Comparison of ENCODE assay signal across 15 mouse cellular contexts in genomic region chr8:121852464-121852863, GRCm38 (mm10). TPM values are rescaled to one million over a fixed set of nuclear protein-coding genes. Genes with fewer than 3 reads are reported as not detected.
DNase-seq lines count a peak whose midpoint lies in the region; ATAC-seq and TF ChIP-seq lines count a peak whose summit lies in the region.
"Had no signal": no experiment of that assay in that cellular context is flagged by ENCODE, and none has a peak within 500 bp of the region (broad histone marks: within the 10 kb centered on the region; RNA-seq: fewer than 3 reads in every experiment).

No protein-coding gene starts in this region.

- H3K27ac ChIP-seq in heart, embryonic 13.5 days (replicated peaks): no peak overlapping the region
- no peak overlapping the region for H3K27ac ChIP-seq in lung, embryonic 16.5 days (ENCODE audit: low read length)
- peak overlapping the region; percentile 96 for H3K27ac ChIP-seq in CH12.LX (ENCODE audit: insufficient read depth, low read depth)
- H3K27ac ChIP-seq in liver, embryonic 15.5 days (replicated peaks): peak overlapping the region; percentile 87; the same call in 1 of the 2 replicates
- no peak overlapping the region for H3K27ac ChIP-seq in hindbrain, postnatal 0 days

- no peak overlapping the region for H3K4me3 ChIP-seq in heart, embryonic 13.5 days
- no peak overlapping the region for H3K4me3 ChIP-seq in lung, embryonic 16.5 days (ENCODE audit: low read length)
- no peak overlapping the region for H3K4me3 ChIP-seq in CH12.LX (replicated peaks in 1 of 3; ENCODE audit: low read depth in 2 of 3, low read length in 2 of 3, poor library complexity in 1 of 3)
- H3K4me3 ChIP-seq in liver, embryonic 15.5 days (replicated peaks): no peak overlapping the region
- no peak overlapping the region for H3K4me3 ChIP-seq in hindbrain, postnatal 0 days (ENCODE audit: low read length)
- H3K4me3 ChIP-seq: midbrain, embryonic 10.5 days had no signal

- no peaks in the 10 kb centered on the region for H3K79me2 ChIP-seq in CH12.LX (replicated peaks; ENCODE audit: control insufficient read depth, extremely low read depth, insufficient read depth, poor library complexity, severe bottlenecking)

- peak; percentile 49 for TF ChIP-seq POLR2A in CH12.LX (IDR thresholded peaks at IDR 0.05; ENCODE audit: low read depth, low read length)

- no peak for TF ChIP-seq EP300 in CH12.LX (IDR thresholded peaks at IDR 0.05; ENCODE audit: low read length)

- H3K36me3 ChIP-seq in heart, embryonic 13.5 days: no peaks in the 10 kb centered on the region
- H3K36me3 ChIP-seq in lung, embryonic 16.5 days (ENCODE audit: control insufficient read depth, insufficient read depth, low read length): no peaks in the 10 kb centered on the region
- peaks cover 0 to 21% of the 10 kb centered on the region in 2 experiments for H3K36me3 ChIP-seq in CH12.LX (replicated peaks in 1 of 2; ENCODE audit: control insufficient read depth in 1 of 2, insufficient read depth in 1 of 2, low read length in 1 of 2)
- no peaks in the 10 kb centered on the region for H3K36me3 ChIP-seq in liver, embryonic 15.5 days (replicated peaks)
- H3K36me3 ChIP-seq in hindbrain, postnatal 0 days (ENCODE audit: insufficient read depth, low read length): no peaks in the 10 kb centered on the region
- H3K36me3 ChIP-seq: midbrain, embryonic 10.5 days had no signal

- WGBS in heart, embryonic 13.5 days: 13% methylated on average over 7 of the region's 7 CpGs
- 10% methylated on average over 7 of the region's 7 CpGs for WGBS in lung, embryonic 16.5 days
- 10% methylated on average over 7 of the region's 7 CpGs for WGBS in liver, embryonic 15.5 days (ENCODE audit: insufficient replicate concordance)
- WGBS in hindbrain, postnatal 0 days: 66% methylated on average over 7 of the region's 7 CpGs

- no peak for TF ChIP-seq RAD21 in CH12.LX (IDR thresholded peaks at IDR 0.05; ENCODE audit: low read depth, low read length)

- H3K27me3 ChIP-seq in heart, embryonic 13.5 days (replicated peaks): peaks cover 23% of the 10 kb centered on the region
- H3K27me3 ChIP-seq in lung, embryonic 16.5 days (ENCODE audit: control insufficient read depth, insufficient read depth, low read depth, low read length): peaks cover 2% of the 10 kb centered on the region; the same call in 1 of the 2 replicates
- no peaks in the 10 kb centered on the region for H3K27me3 ChIP-seq in CH12.LX (replicated peaks)
- H3K27me3 ChIP-seq in liver, embryonic 15.5 days: peaks cover 17% of the 10 kb centered on the region
- no peaks in the 10 kb centered on the region for H3K27me3 ChIP-seq in hindbrain, postnatal 0 days (ENCODE audit: insufficient read depth, low read length)

- dilution Hi-C loops in CH12.LX (cut with MboI; ENCODE audit: extremely low pct_ligation_motif_present, extremely low pct_unique_long_range_greater_than_20kb, low sequenced_read_pairs): no loop called here

- no peak for TF ChIP-seq CTCF in CH12.LX (conservative IDR thresholded peaks at IDR 0.05 in 1 of 2, IDR thresholded peaks at IDR 0.05 in 1 of 2; ENCODE audit: low read depth in 2 of 2, low read length in 2 of 2)
- no peak for TF ChIP-seq CTCF in hindbrain, postnatal 0 days (IDR thresholded peaks at IDR 0.05; ENCODE audit: low read depth)

- no peak for DNase-seq in heart, adult 9 months (ENCODE audit: low spot score in 2 of 2)
- DNase-seq in lung, postnatal 10 days: no peak
- peak; percentile 70 for DNase-seq in CH12.LX (ENCODE audit: extremely low read depth)
- no peak for DNase-seq in cerebellum, adult 9-11 months
- no peak for DNase-seq in hindbrain, postnatal 0 days (ENCODE audit: low spot score)
- DNase-seq: adrenal gland, postnatal 10 days; cerebellum, postnatal 10 days; gastrocnemius, postnatal 36 days; kidney, adult 2 months; kidney, postnatal 4 days; lung, postnatal 14 days had no signal

- in situ Hi-C loops in CH12.LX (cut with MboI; ENCODE audit: low pct_ligation_motif_present, low pct_unique_long_range_greater_than_20kb, low sequenced_read_pairs): loop anchor here (5.0 to 10.0 kb wide), 2 partner anchors 55 to 412 kb away; partner anchors contain the start of gene Slc7a5

- no peaks in the 10 kb centered on the region for H3K9me3 ChIP-seq in heart, embryonic 13.5 days
- no peaks in the 10 kb centered on the region for H3K9me3 ChIP-seq in lung, embryonic 16.5 days (ENCODE audit: control insufficient read depth, low read length)
- peaks cover 17% of the 10 kb centered on the region for H3K9me3 ChIP-seq in CH12.LX (replicated peaks; ENCODE audit: low read length)
- no peaks in the 10 kb centered on the region for H3K9me3 ChIP-seq in liver, embryonic 15.5 days (replicated peaks)
- H3K9me3 ChIP-seq in hindbrain, postnatal 0 days (ENCODE audit: low read length): no peaks in the 10 kb centered on the region
- H3K9me3 ChIP-seq: midbrain, embryonic 10.5 days had no signal

- H3K4me2 ChIP-seq in heart, embryonic 13.5 days: no peak overlapping the region
- no peak overlapping the region for H3K4me2 ChIP-seq in lung, embryonic 16.5 days (ENCODE audit: low read depth, low read length)
- H3K4me2 ChIP-seq in CH12.LX (ENCODE audit: insufficient read depth, low read depth, poor library complexity, severe bottlenecking): peak overlapping the region; percentile 35; the same call in 1 of the 2 replicates
- H3K4me2 ChIP-seq in liver, embryonic 15.5 days: peak overlapping the region; percentile 15; the same call in 1 of the 2 replicates
- no peak overlapping the region for H3K4me2 ChIP-seq in hindbrain, postnatal 0 days (ENCODE audit: low read depth, low read length)

- H3K9ac ChIP-seq in heart, embryonic 13.5 days: peak overlapping the region; percentile 21; the same call in 1 of the 2 replicates
- no peak overlapping the region for H3K9ac ChIP-seq in lung, embryonic 16.5 days (ENCODE audit: low read length)
- H3K9ac ChIP-seq in CH12.LX (ENCODE audit: insufficient read depth, low read depth): peak overlapping the region; percentile 96
- H3K9ac ChIP-seq in liver, embryonic 15.5 days: peak overlapping the region; percentile 76; the same call in 1 of the 2 replicates
- H3K9ac ChIP-seq in hindbrain, postnatal 0 days (replicated peaks; ENCODE audit: low read length): no peak overlapping the region

- H3K4me1 ChIP-seq in heart, embryonic 13.5 days: peaks cover 34% of the 10 kb centered on the region
- peaks cover 12% of the 10 kb centered on the region for H3K4me1 ChIP-seq in lung, embryonic 16.5 days (replicated peaks; ENCODE audit: control insufficient read depth, insufficient read depth, low read length)
- H3K4me1 ChIP-seq in CH12.LX (ENCODE audit: control insufficient read depth in 1 of 2, insufficient read depth in 2 of 2): peaks cover 27 to 70% of the 10 kb centered on the region in 2 experiments
- H3K4me1 ChIP-seq in liver, embryonic 15.5 days (replicated peaks): peaks cover 41% of the 10 kb centered on the region
- peaks cover under 1% of the 10 kb centered on the region; the same call in 1 of the 2 replicates for H3K4me1 ChIP-seq in hindbrain, postnatal 0 days (ENCODE audit: insufficient read depth, low read length)

- ATAC-seq in heart, embryonic 13.5 days (ENCODE audit: extremely low read depth, insufficient number of reproducible peaks, low FRiP score, low TSS enrichment): no peak
- peak; percentile 41; the same call in 1 of the 2 replicates for ATAC-seq in lung, embryonic 16.5 days (ENCODE audit: low read depth)
- ATAC-seq in liver, embryonic 15.5 days (ENCODE audit: insufficient read depth): no peak
- no peak for ATAC-seq in hindbrain, postnatal 0 days

TF ChIP-seq in CH12.LX, 34 proteins besides CTCF, POLR2A, EP300 and RAD21:
- TF ChIP-seq BHLHE40 (IDR thresholded peaks at IDR 0.05; ENCODE audit: low read depth, low read length) (peak; percentile 74), PAX5 (IDR thresholded peaks at IDR 0.05; ENCODE audit: low read length) (no peak), MAX (IDR thresholded peaks at IDR 0.05; ENCODE audit: low read length) (no peak), NELFE (IDR thresholded peaks at IDR 0.05; ENCODE audit: low read depth, low read length) (0 out of 2 replicates have a peak, but pooled peaks have one; percentile 8), TBP (conservative IDR thresholded peaks at IDR 0.05; ENCODE audit: low read depth, low read length) (0 out of 2 replicates have a peak, but pooled peaks have one; percentile 49), ETS1 (conservative IDR thresholded peaks at IDR 0.05; ENCODE audit: low read depth, low read length) (peak; percentile 43; the same call in 1 of the 2 replicates), NRF1 (IDR thresholded peaks at IDR 0.05; ENCODE audit: low read depth, low read length) (no peak), IRF4 (IDR thresholded peaks at IDR 0.05; ENCODE audit: low read depth, low read length) (peak; percentile 41; the same call in 1 of the 2 replicates), JUN (IDR thresholded peaks at IDR 0.05; ENCODE audit: insufficient read depth, low read depth, low read length) (peak; percentile 13; the same call in 1 of the 2 replicates), MXI1 (IDR thresholded peaks at IDR 0.05; ENCODE audit: low read depth, low read length) (0 out of 2 replicates have a peak, but pooled peaks have one; percentile 30)
TF ChIP-seq in CH12.LX: peak in this region for 7.

RNA-seq across cellular contexts. Expression of gene Klhdc4, which starts 23.1 kb away (rescaled TPM):
- 25.7 and 26.8 TPM in 2 replicates for polyA plus RNA-seq in heart, embryonic 13.5 days (2015; fragmentation: Nextera tagmentation; extraction: Ambion mirVana)
- polyA plus RNA-seq in lung, embryonic 16.5 days (2015; fragmentation: Nextera tagmentation; extraction: Ambion mirVana): 33.2 and 34.6 TPM in 2 replicates
- 54.3 and 66.9 TPM in 2 replicates for total RNA-seq in CH12.LX (2012; rRNA removed)
- total RNA-seq in CH12.LX (2014; rRNA removed): 35.5 and 42.4 TPM in 2 replicates
- 51.5 and 69.7 TPM in 2 replicates for polyA plus RNA-seq in CH12.LX (2012; ENCODE audit: insufficient read length, low read depth)
- 16.8 and 19.9 TPM in 2 replicates for polyA plus RNA-seq in liver, embryonic 15.5 days (2015; fragmentation: Nextera tagmentation; extraction: Ambion mirVana)
- 25.2 and 32.5 TPM in 2 replicates for total RNA-seq in hindbrain, postnatal 0 days (2014; rRNA removed)
- 34.5 and 36.3 TPM in 2 replicates for polyA plus RNA-seq in hindbrain, postnatal 0 days (2015; fragmentation: Nextera tagmentation; extraction: Ambion mirVana)

RNA-seq across cellular contexts. Expression of gene Slc7a5, which starts 55.0 kb away (rescaled TPM):
- 16.1 and 17.3 TPM in 2 replicates for polyA plus RNA-seq in heart, embryonic 13.5 days (2015; fragmentation: Nextera tagmentation; extraction: Ambion mirVana)
- polyA plus RNA-seq in lung, embryonic 16.5 days (2015; fragmentation: Nextera tagmentation; extraction: Ambion mirVana): 10.4 and 10.7 TPM in 2 replicates
- total RNA-seq in CH12.LX (2012; rRNA removed) (156 and 207 TPM in 2 replicates), CH12.LX (2014; rRNA removed) (110 and 119 TPM in 2 replicates)
- 235 and 291 TPM in 2 replicates for polyA plus RNA-seq in CH12.LX (2012; ENCODE audit: insufficient read length, low read depth)
- 38.2 and 42.4 TPM in 2 replicates for polyA plus RNA-seq in liver, embryonic 15.5 days (2015; fragmentation: Nextera tagmentation; extraction: Ambion mirVana)
- total RNA-seq in hindbrain, postnatal 0 days (2014; rRNA removed): 148 and 163 TPM in 2 replicates
- polyA plus RNA-seq in hindbrain, postnatal 0 days (2015; fragmentation: Nextera tagmentation; extraction: Ambion mirVana): 60.1 and 72.1 TPM in 2 replicates

Comparison
In these comparisons a context has a peak if more than half of its experiments do, and no peak if none do; other contexts are left out.
1. H3K27ac ChIP-seq: peak in CH12.LX (single experiment) and liver, embryonic 15.5 days (single experiment); none in heart, embryonic 13.5 days (single experiment), lung, embryonic 16.5 days (single experiment) and hindbrain, postnatal 0 days (single experiment).
2. H3K4me2 ChIP-seq: peak in CH12.LX (single experiment) and liver, embryonic 15.5 days (single experiment); none in heart, embryonic 13.5 days (single experiment), lung, embryonic 16.5 days (single experiment) and hindbrain, postnatal 0 days (single experiment).
3. H3K9ac ChIP-seq: peak in heart, embryonic 13.5 days (single experiment), CH12.LX (single experiment) and liver, embryonic 15.5 days (single experiment); none in lung, embryonic 16.5 days (single experiment) and hindbrain, postnatal 0 days (single experiment).